Mouse (Mus musculus): Measurements from ENCODE around the gene Mup20.
"Not testable (repeated sequence)": the region's sequence is repeated elsewhere in the genome, so short reads cannot be mapped to it uniquely, and the experiment has no call there.

- TF ChIP-seq POLR2A (IDR thresholded peaks at IDR 0.05; ENCODE audit: extremely low read depth, insufficient read depth, low read length); CTCF (IDR thresholded peaks at IDR 0.05; ENCODE audit: low read depth, low read length): not testable (repeated sequence)
Observed at GRCm38 (mm10) chr4:62020511-62020910, 33.4 kb downstream of the Mup20 start.

Measured in liver, adult 2 months (tissue).